Mouse (Mus musculus): ENCODE results near the gene Syp. TPM values are rescaled to one million over a fixed set of nuclear protein-coding genes. Genes with fewer than 3 reads are reported as not detected.

Syp gene
- polyA plus RNA-seq, 1 experiment from 2014 or later, result 246 TPM

- Histone ChIP-seq H3K4me1 (ENCODE audit: control insufficient read depth, insufficient read depth, low read length) (no peaks in the 10 kb centered on the region), H3K27ac (ENCODE audit: low read length) (no peak overlapping the region), H3K36me3 (ENCODE audit: control insufficient read depth, insufficient read depth, low read length) (no peaks in the 10 kb centered on the region), H3K9me3 (replicated peaks; ENCODE audit: control insufficient read depth, low read length, poor library complexity, severe bottlenecking) (no peaks in the 10 kb centered on the region), H3K9ac (ENCODE audit: low read depth, low read length) (no peak overlapping the region), H3K27me3 (ENCODE audit: control insufficient read depth, insufficient read depth, low read depth, low read length) (no peaks in the 10 kb centered on the region), H3K4me2 (ENCODE audit: low read length) (no peak overlapping the region), H3K4me3 (ENCODE audit: low read depth, low read length) (no peak overlapping the region)
- ATAC-seq, result no peak
- WGBS, result 79% methylated on average over 12 of the region's 12 CpGs
Measured at GRCm38 (mm10) chrX:7617889-7618551, 20.3 kb upstream of the Syp start.

GRCm38 (mm10) chrX:7632560-7632959 is 5.7 kb upstream of the Syp start:
- Histone ChIP-seq H3K4me2 (ENCODE audit: low read length) (no peak overlapping the region), H3K27me3 (ENCODE audit: control insufficient read depth, insufficient read depth, low read depth, low read length) (no peaks in the 10 kb centered on the region), H3K4me3 (ENCODE audit: low read depth, low read length) (no peak overlapping the region), H3K36me3 (ENCODE audit: control insufficient read depth, insufficient read depth, low read length) (no peaks in the 10 kb centered on the region), H3K9me3 (replicated peaks; ENCODE audit: control insufficient read depth, low read length, poor library complexity, severe bottlenecking) (no peaks in the 10 kb centered on the region; the same call in 1 of the 2 replicates), H3K27ac (ENCODE audit: low read length) (no peak overlapping the region), H3K4me1 (ENCODE audit: control insufficient read depth, insufficient read depth, low read length) (no peaks in the 10 kb centered on the region), H3K9ac (ENCODE audit: low read depth, low read length) (no peak overlapping the region)
- WGBS, result 93% methylated on average over 6 of the region's 6 CpGs
- ATAC-seq, result no peak

GRCm38 (mm10) chrX:7635101-7635500 is 3.2 kb upstream of the Syp start:
- Histone ChIP-seq H3K27me3 (ENCODE audit: control insufficient read depth, insufficient read depth, low read depth, low read length) (no peaks in the 10 kb centered on the region), H3K9ac (ENCODE audit: low read depth, low read length) (no peak overlapping the region), H3K9me3 (replicated peaks; ENCODE audit: control insufficient read depth, low read length, poor library complexity, severe bottlenecking) (no peaks in the 10 kb centered on the region; the same call in 1 of the 2 replicates), H3K4me3 (ENCODE audit: low read depth, low read length) (no peak overlapping the region), H3K4me1 (ENCODE audit: control insufficient read depth, insufficient read depth, low read length) (no peaks in the 10 kb centered on the region), H3K36me3 (ENCODE audit: control insufficient read depth, insufficient read depth, low read length) (no peaks in the 10 kb centered on the region), H3K4me2 (ENCODE audit: low read length) (no peak overlapping the region), H3K27ac (ENCODE audit: low read length) (no peak overlapping the region)
- WGBS, result 72% methylated on average over 3 of the region's 3 CpGs
- ATAC-seq, result no peak

GRCm38 (mm10) chrX:7639536-7640325 is 1.5 kb downstream of the Syp start:
- peak overlapping the region; percentile 87 for H3K27ac ChIP-seq (ENCODE audit: low read length)
- 19% methylated on average over 13 of the region's 13 CpGs for WGBS
- H3K4me1 ChIP-seq (ENCODE audit: control insufficient read depth, insufficient read depth, low read length), result peaks cover 4% of the 10 kb centered on the region; the same call in 1 of the 2 replicates
- H3K4me2 ChIP-seq (ENCODE audit: low read length), result peak overlapping the region; percentile 72
- H3K9me3 ChIP-seq (replicated peaks; ENCODE audit: control insufficient read depth, low read length, poor library complexity, severe bottlenecking), result no peaks in the 10 kb centered on the region; the same call in 1 of the 2 replicates
- no peaks in the 10 kb centered on the region; the same call in 1 of the 2 replicates for H3K36me3 ChIP-seq (ENCODE audit: control insufficient read depth, insufficient read depth, low read length)
- peak overlapping the region; percentile 78 for H3K9ac ChIP-seq (ENCODE audit: low read depth, low read length)
- H3K4me3 ChIP-seq (ENCODE audit: low read depth, low read length), result peak overlapping the region; percentile 49
- no peaks in the 10 kb centered on the region for H3K27me3 ChIP-seq (ENCODE audit: control insufficient read depth, insufficient read depth, low read depth, low read length)
- peak; percentile 22; the same call in 1 of the 2 replicates for ATAC-seq

- Histone ChIP-seq H3K9ac (ENCODE audit: low read depth, low read length) (peak overlapping the region; percentile 31), H3K36me3 (ENCODE audit: control insufficient read depth, insufficient read depth, low read length) (no peaks in the 10 kb centered on the region; the same call in 1 of the 2 replicates), H3K9me3 (replicated peaks; ENCODE audit: control insufficient read depth, low read length, poor library complexity, severe bottlenecking) (no peaks in the 10 kb centered on the region; the same call in 1 of the 2 replicates), H3K4me2 (ENCODE audit: low read length) (peak overlapping the region; percentile 72), H3K4me1 (ENCODE audit: control insufficient read depth, insufficient read depth, low read length) (peaks cover 4% of the 10 kb centered on the region; the same call in 1 of the 2 replicates), H3K27ac (ENCODE audit: low read length) (no peak overlapping the region), H3K4me3 (ENCODE audit: low read depth, low read length) (peak overlapping the region; percentile 21), H3K27me3 (ENCODE audit: control insufficient read depth, insufficient read depth, low read depth, low read length) (no peaks in the 10 kb centered on the region)
- no peak for ATAC-seq
- 50% methylated on average over 11 of the region's 12 CpGs for WGBS
Measured at GRCm38 (mm10) chrX:7640785-7641184, 2.5 kb downstream of the Syp start.

- Histone ChIP-seq H3K9ac (ENCODE audit: low read depth, low read length) (no peak overlapping the region), H3K4me1 (ENCODE audit: control insufficient read depth, insufficient read depth, low read length) (peaks cover 4% of the 10 kb centered on the region; the same call in 1 of the 2 replicates), H3K27me3 (ENCODE audit: control insufficient read depth, insufficient read depth, low read depth, low read length) (no peaks in the 10 kb centered on the region), H3K4me2 (ENCODE audit: low read length) (no peak overlapping the region), H3K27ac (ENCODE audit: low read length) (no peak overlapping the region), H3K4me3 (ENCODE audit: low read depth, low read length) (no peak overlapping the region), H3K9me3 (replicated peaks; ENCODE audit: control insufficient read depth, low read length, poor library complexity, severe bottlenecking) (no peaks in the 10 kb centered on the region), H3K36me3 (ENCODE audit: control insufficient read depth, insufficient read depth, low read length) (no peaks in the 10 kb centered on the region; the same call in 1 of the 2 replicates)
- no peak for ATAC-seq
- WGBS, result 25% methylated on average over 5 of the region's 5 CpGs
Measured at GRCm38 (mm10) chrX:7645349-7645748, 7.1 kb downstream of the Syp start.

GRCm38 (mm10) chrX:7648671-7649304 is 10.5 kb downstream of the Syp start:
- H3K27me3 ChIP-seq (ENCODE audit: control insufficient read depth, insufficient read depth, low read depth, low read length), result no peaks in the 10 kb centered on the region
- H3K9ac ChIP-seq (ENCODE audit: low read depth, low read length), result peak overlapping the region; percentile 59
- ATAC-seq, result peak; percentile 95
- 18% methylated on average over 25 of the region's 25 CpGs for WGBS
- peak overlapping the region; percentile 30 for H3K4me3 ChIP-seq (ENCODE audit: low read depth, low read length)
- H3K4me1 ChIP-seq (ENCODE audit: control insufficient read depth, insufficient read depth, low read length), result no peaks in the 10 kb centered on the region
- no peaks in the 10 kb centered on the region for H3K9me3 ChIP-seq (replicated peaks; ENCODE audit: control insufficient read depth, low read length, poor library complexity, severe bottlenecking)
- no peaks in the 10 kb centered on the region; the same call in 1 of the 2 replicates for H3K36me3 ChIP-seq (ENCODE audit: control insufficient read depth, insufficient read depth, low read length)
- peak overlapping the region; percentile 56 for H3K4me2 ChIP-seq (ENCODE audit: low read length)
- H3K27ac ChIP-seq (ENCODE audit: low read length), result peak overlapping the region; percentile 75

GRCm38 (mm10) chrX:7657221-7657639 is 19.0 kb downstream of the Syp start, which contains the start of gene Prickle3:
Gene Prickle3 (plus strand): TSS chrX:7657260.
- Histone ChIP-seq H3K9me3 (replicated peaks; ENCODE audit: control insufficient read depth, low read length, poor library complexity, severe bottlenecking) (no peaks in the 10 kb centered on the region), H3K27me3 (ENCODE audit: control insufficient read depth, insufficient read depth, low read depth, low read length) (no peaks in the 10 kb centered on the region), H3K4me2 (ENCODE audit: low read length) (peak within 1 kb of the TSS; percentile 42), H3K27ac (ENCODE audit: low read length) (no peak within 1 kb of the TSS), H3K36me3 (ENCODE audit: control insufficient read depth, insufficient read depth, low read length) (no peaks in the 10 kb centered on the region), H3K4me3 (ENCODE audit: low read depth, low read length) (peak within 1 kb of the TSS; percentile 22), H3K9ac (ENCODE audit: low read depth, low read length) (no peak within 1 kb of the TSS), H3K4me1 (ENCODE audit: control insufficient read depth, insufficient read depth, low read length) (no peaks in the 10 kb centered on the region)
- ATAC-seq, result peak; percentile 61; the same call in 1 of the 2 replicates
- 20% methylated on average over 26 of the region's 26 CpGs for WGBS

Data from midbrain, embryonic 16.5 days (tissue).